Mouse (Mus musculus) liver, postnatal 0 days (tissue): ENCODE measurements around the gene Tiam1. TPM values are rescaled to one million over a fixed set of nuclear protein-coding genes. Genes with fewer than 3 reads are reported as not detected.

Experiments
- ATAC-seq: fragments of 200-750 bp; cut with Nextera tagmentation; 2 replicates; pipeline ENCODE4 v1.8.0; 2017; ENCODE audit warnings: mild to moderate bottlenecking, moderate library complexity
- DNase-seq: peaks from one replicate; pipeline ENCODE4 v3.0.0-alpha.2; 2016
- H3K27ac ChIP-seq: fragments of 300-500 bp; sonication (generic); 2 replicates; pipeline ENCODE4 v1.5.1; 2014; ENCODE audit warnings: antibody characterized with exemption, moderate library complexity, mild to moderate bottlenecking, low read depth
- H3K27me3 ChIP-seq: fragments of 300-500 bp; sonication (generic); 2 replicates; pipeline ENCODE4 v1.6.1; 2014; ENCODE audit warnings: low read length, control low read depth, mixed read lengths; ENCODE audit not compliant: insufficient read depth
- H3K36me3 ChIP-seq: fragments of 300-500 bp; sonication (generic); replicated peaks from 2 replicates; pipeline ENCODE4 v1.6.1; 2014; ENCODE audit warnings: mild to moderate bottlenecking, control low read depth, low read length, moderate library complexity, mixed read lengths; ENCODE audit not compliant: insufficient read depth
- H3K4me1 ChIP-seq: fragments of 300-500 bp; sonication (generic); 2 replicates; pipeline ENCODE4 v1.6.1; 2014; ENCODE audit warnings: antibody characterized with exemption, mild to moderate bottlenecking, control low read depth; ENCODE audit not compliant: insufficient read depth
- H3K4me2 ChIP-seq: fragments of 300-500 bp; sonication (generic); 2 replicates; pipeline ENCODE4 v1.6.1; 2014; ENCODE audit warnings: low read depth, mild to moderate bottlenecking, low read length, moderate library complexity, mixed read lengths
- H3K4me3 ChIP-seq: fragments of 300-500 bp; sonication (generic); 2 replicates; pipeline ENCODE4 v1.5.1; 2014; ENCODE audit warnings: low read depth, low read length
- H3K9ac ChIP-seq: fragments of 300-500 bp; sonication (generic); replicated peaks from 2 replicates; pipeline ENCODE4 v1.6.1; 2014; ENCODE audit warnings: mild to moderate bottlenecking, moderate library complexity
- H3K9me3 ChIP-seq: fragments of 300-500 bp; sonication (generic); 2 replicates; pipeline ENCODE4 v1.6.1; 2016; ENCODE audit warnings: mild to moderate bottlenecking, control low read depth, low read length, mixed read lengths
- CTCF ChIP-seq: sonication (generic); IDR thresholded peaks from 2 replicates; pipeline ENCODE4 v1.5.1; 2016; ENCODE audit warnings: antibody characterized with exemption, low read depth
- EP300 ChIP-seq: IDR thresholded peaks from 2 replicates; pipeline ENCODE4 v1.6.1; 2016; ENCODE audit warnings: antibody characterized with exemption, low read depth, mild to moderate bottlenecking
- WGBS: fragments of 180-500 bp; shearing (Covaris S2); extraction: QIAGEN DNeasy Blood & Tissue Kit; methylation state at CpG from one replicate; pipeline ENCODE4 v1.1.7; 2014; ENCODE audit not compliant: insufficient replicate concordance; 5-methylcytosine and 5-hydroxymethylcytosine counted together
- polyA plus RNA-seq: library from polyadenylated mRNA; unstranded; fragments of >200 nt; fragmentation: Nextera tagmentation; extraction: Ambion mirVana; gene quantifications from 2 replicates; pipeline ENCODE4 v1.2.1, GENCODE M21; 2015

Tiam1 gene
- polyA plus RNA-seq, 1 experiment from 2014 or later = 3.2 TPM

GRCm38 (mm10) chr16:89972854-89973487, 170.6 kb downstream of the Tiam1 start:
- Histone ChIP-seq H3K27me3 (no peaks in the 10 kb centered on the region), H3K4me1 (no peaks in the 10 kb centered on the region), H3K27ac (no peak overlapping the region), H3K9me3 (no peaks in the 10 kb centered on the region), H3K36me3 (no peaks in the 10 kb centered on the region), H3K4me3 (no peak overlapping the region), H3K9ac (no peak overlapping the region), H3K4me2 (no peak overlapping the region)
- 62% methylated on average over 15 of the region's 15 CpGs for WGBS
- no peak for ATAC-seq
- no peak for DNase-seq
- no peak for TF ChIP-seq CTCF
- no peak for TF ChIP-seq EP300

GRCm38 (mm10) chr16:89972018-89972417, 171.6 kb downstream of the Tiam1 start:
- WGBS = 78% methylated on average over 6 of the region's 6 CpGs
- Histone ChIP-seq H3K4me3 (no peak overlapping the region), H3K4me2 (no peak overlapping the region), H3K36me3 (no peaks in the 10 kb centered on the region), H3K4me1 (no peaks in the 10 kb centered on the region), H3K27ac (no peak overlapping the region), H3K27me3 (no peaks in the 10 kb centered on the region), H3K9ac (no peak overlapping the region), H3K9me3 (no peaks in the 10 kb centered on the region)
- DNase-seq (no peak), ATAC-seq (no peak)
- TF ChIP-seq CTCF (no peak), EP300 (no peak)

- H3K27me3 ChIP-seq = no peaks in the 10 kb centered on the region
- ATAC-seq = no peak
- H3K27ac ChIP-seq = no peak overlapping the region
Observed at GRCm38 (mm10) chr16:89968058-89968457, 175.5 kb downstream of the Tiam1 start.

GRCm38 (mm10) chr16:89962876-89963275, 180.7 kb downstream of the Tiam1 start:
- ATAC-seq (peak; percentile 67), DNase-seq (no peak)
- H3K4me2 ChIP-seq = no peak overlapping the region
- H3K27ac ChIP-seq = no peak overlapping the region
- no peak overlapping the region for H3K9ac ChIP-seq
- H3K4me1 ChIP-seq = peaks cover 7% of the 10 kb centered on the region; the same call in 1 of the 2 replicates
- H3K36me3 ChIP-seq = no peaks in the 10 kb centered on the region
- no peaks in the 10 kb centered on the region for H3K9me3 ChIP-seq
- 73% methylated on average over 14 of the region's 14 CpGs for WGBS
- peaks cover 4% of the 10 kb centered on the region; the same call in 1 of the 2 replicates for H3K27me3 ChIP-seq
- H3K4me3 ChIP-seq = no peak overlapping the region
- TF ChIP-seq CTCF (no peak), EP300 (no peak)

More at GRCm38 (mm10) chr16:89968058-89968457, 175.5 kb downstream of the Tiam1 start:
- H3K4me2 ChIP-seq = no peak overlapping the region
- H3K9me3 ChIP-seq = no peaks in the 10 kb centered on the region
- TF ChIP-seq EP300 = no peak
- TF ChIP-seq CTCF = no peak
- H3K4me1 ChIP-seq = no peaks in the 10 kb centered on the region
- H3K36me3 ChIP-seq = no peaks in the 10 kb centered on the region
- H3K4me3 ChIP-seq = no peak overlapping the region
- no peak for DNase-seq
- 81% methylated on average over 6 of the region's 6 CpGs for WGBS
- no peak overlapping the region for H3K9ac ChIP-seq

- 31% methylated on average over 6 of the region's 8 CpGs for WGBS
- Histone ChIP-seq H3K9ac (no peak overlapping the region), H3K27ac (no peak overlapping the region), H3K36me3 (no peaks in the 10 kb centered on the region), H3K4me1 (peaks cover 7% of the 10 kb centered on the region; the same call in 1 of the 2 replicates), H3K4me3 (no peak overlapping the region), H3K9me3 (no peaks in the 10 kb centered on the region), H3K27me3 (peaks cover 4% of the 10 kb centered on the region; the same call in 1 of the 2 replicates), H3K4me2 (peak overlapping the region; percentile 75; the same call in 1 of the 2 replicates)
- DNase-seq (no peak), ATAC-seq (no peak)
- TF ChIP-seq CTCF (no peak), EP300 (no peak)
Observed at GRCm38 (mm10) chr16:89960904-89961303, 182.7 kb downstream of the Tiam1 start.

GRCm38 (mm10) chr16:89960186-89960878, 183.2 kb downstream of the Tiam1 start:
- peak overlapping the region; percentile 43 for H3K4me3 ChIP-seq
- no peak overlapping the region for H3K27ac ChIP-seq
- H3K27me3 ChIP-seq = peaks cover 4% of the 10 kb centered on the region; the same call in 1 of the 2 replicates
- DNase-seq (peak; percentile 34), ATAC-seq (no peak)
- 0 out of 2 replicates have a peak overlapping the region, but pooled peaks have one; percentile 38 for H3K9ac ChIP-seq
- peaks cover 7% of the 10 kb centered on the region; the same call in 1 of the 2 replicates for H3K4me1 ChIP-seq
- H3K36me3 ChIP-seq = no peaks in the 10 kb centered on the region
- no peaks in the 10 kb centered on the region for H3K9me3 ChIP-seq
- WGBS = 3% methylated on average over 33 of the region's 33 CpGs
- H3K4me2 ChIP-seq = peak overlapping the region; percentile 75
- TF ChIP-seq EP300 = no peak
- TF ChIP-seq CTCF = no peak
